Mouse (Mus musculus) left cerebral cortex, adult 18-20 months (tissue): ENCODE results near the gene Ccdc186. TPM values are rescaled to one million over a fixed set of nuclear protein-coding genes. Genes with fewer than 3 reads are reported as not detected.
"Not testable (repeated sequence)": the region's sequence is repeated elsewhere in the genome, so short reads cannot be mapped to it uniquely, and the experiment has no call there.

ENCODE experiments used
- DNase-seq, 2 experiments: peaks; one replicate each; pipeline ENCODE4 v3.0.0; 2021 to 2022; ENCODE audit warnings: low spot score in 2 of 2, mixed read lengths in 1 of 2
- total RNA-seq, 2 experiments: library from RNA; stranded (reverse); gene quantifications; 2 replicates each; pipeline ENCODE4 v1.2.3; 2021

The Ccdc186 gene
- total RNA-seq, 2 experiments from 2014 or later: 59.2 to 59.6 TPM

GRCm38 (mm10) chr19:56802352-56802746, 19.6 kb downstream of the Ccdc186 start:
- no peak for DNase-seq

- no peak for DNase-seq
These were observed 20.2 kb downstream of the Ccdc186 start for GRCm38 (mm10) chr19:56801656-56802351.

GRCm38 (mm10) chr19:56800930-56801655, 20.9 kb downstream of the Ccdc186 start:
- no peak for DNase-seq

GRCm38 (mm10) chr19:56800226-56800625, 21.8 kb downstream of the Ccdc186 start:
- no peak for DNase-seq

GRCm38 (mm10) chr19:56797376-56797775, 24.6 kb downstream of the Ccdc186 start:
- DNase-seq: no peak

GRCm38 (mm10) chr19:56788952-56789351, 33.0 kb downstream of the Ccdc186 start:
- DNase-seq: peak in 1 of 2 experiments; percentile 18

- no peak for DNase-seq
These were observed 34.1 kb downstream of the Ccdc186 start for GRCm38 (mm10) chr19:56787911-56788310.

GRCm38 (mm10) chr19:56778532-56778931, 43.5 kb downstream of the Ccdc186 start:
- not testable (repeated sequence) for DNase-seq

GRCm38 (mm10) chr19:56776719-56777382, 45.1 kb downstream of the Ccdc186 start:
- DNase-seq: peak; percentile 44 to 51

GRCm38 (mm10) chr19:56775893-56776718, 45.9 kb downstream of the Ccdc186 start:
- no peak for DNase-seq

- no peak for DNase-seq
These were observed 46.8 kb downstream of the Ccdc186 start for GRCm38 (mm10) chr19:56774971-56775892.

- DNase-seq: no peak
These were observed 47.5 kb downstream of the Ccdc186 start for GRCm38 (mm10) chr19:56774408-56774962.

- DNase-seq: no peak
These were observed 48.5 kb downstream of the Ccdc186 start for GRCm38 (mm10) chr19:56773393-56773971.

GRCm38 (mm10) chr19:56772158-56772557, 49.8 kb downstream of the Ccdc186 start:
- no peak for DNase-seq

GRCm38 (mm10) chr19:56769024-56769423, 53.0 kb downstream of the Ccdc186 start:
- DNase-seq: peak; percentile 53 to 54

- no peak for DNase-seq
These were observed 59.3 kb downstream of the Ccdc186 start for GRCm38 (mm10) chr19:56762686-56763085.

GRCm38 (mm10) chr19:56761727-56762126, 60.3 kb downstream of the Ccdc186 start:
- DNase-seq: no peak

GRCm38 (mm10) chr19:56761096-56761495, 60.9 kb downstream of the Ccdc186 start:
- no peak for DNase-seq

GRCm38 (mm10) chr19:56760306-56760940, 61.6 kb downstream of the Ccdc186 start:
- DNase-seq: no peak
